Mouse (Mus musculus) liver, embryonic 16.5 days (tissue): Measurements from ENCODE around the gene Tmem125. TPM values are rescaled to one million over a fixed set of nuclear protein-coding genes. Genes with fewer than 3 reads are reported as not detected.
A peak's percentile ranks its signal among the peaks of the same experiment; 100 is the strongest.
"Not testable (repeated sequence)": the region's sequence is repeated elsewhere in the genome, so short reads cannot be mapped to it uniquely, and the experiment has no call there.

Source experiments
- ATAC-seq: fragments of 200-750 bp; cut with Nextera tagmentation; 2 replicates; pipeline ENCODE4 v1.8.0; 2017; ENCODE audit warnings: low read depth, mild to moderate bottlenecking, moderate number of reproducible peaks, moderate library complexity
- H3K27ac ChIP-seq: fragments of 300-500 bp; sonication (generic); 2 replicates; pipeline ENCODE4 v1.5.1; 2014; ENCODE audit warnings: mild to moderate bottlenecking, low read length
- H3K27me3 ChIP-seq: fragments of 300-500 bp; sonication (generic); 2 replicates; pipeline ENCODE4 v1.6.1; 2014; ENCODE audit warnings: low read depth, low read length, mixed read lengths; ENCODE audit not compliant: control insufficient read depth, insufficient read depth
- H3K36me3 ChIP-seq: fragments of 300-500 bp; sonication (generic); 2 replicates; pipeline ENCODE4 v1.6.1; 2014; ENCODE audit warnings: mild to moderate bottlenecking; ENCODE audit not compliant: control insufficient read depth, insufficient read depth
- H3K4me1 ChIP-seq: fragments of 300-500 bp; sonication (generic); 2 replicates; pipeline ENCODE4 v1.6.1; 2014; ENCODE audit warnings: low read depth, low read length, mixed read lengths; ENCODE audit not compliant: control insufficient read depth
- H3K4me2 ChIP-seq: fragments of 300-500 bp; sonication (generic); 2 replicates; pipeline ENCODE4 v1.6.1; 2014; ENCODE audit warnings: low read depth, low read length, mixed read lengths
- H3K4me3 ChIP-seq: fragments of 300-500 bp; sonication (generic); 2 replicates; pipeline ENCODE4 v1.5.1; 2014; ENCODE audit warnings: low read depth, mild to moderate bottlenecking, low read length
- H3K9ac ChIP-seq: fragments of 300-500 bp; sonication (generic); 2 replicates; pipeline ENCODE4 v1.6.1; 2014; ENCODE audit warnings: low read depth, low read length
- H3K9me3 ChIP-seq: fragments of 300-500 bp; sonication (generic); replicated peaks from 2 replicates; pipeline ENCODE4 v1.6.1; 2016; ENCODE audit warnings: low read length; ENCODE audit not compliant: control insufficient read depth
- WGBS: fragments of 180-500 bp; shearing (Covaris S2); extraction: QIAGEN DNeasy Blood & Tissue Kit; methylation state at CpG from one replicate; pipeline ENCODE4 v1.1.7; 2014; ENCODE audit not compliant: insufficient replicate concordance; 5-methylcytosine and 5-hydroxymethylcytosine counted together
- polyA plus RNA-seq: library from polyadenylated mRNA; unstranded; fragments of >200 nt; fragmentation: Nextera tagmentation; extraction: Ambion mirVana; gene quantifications from 2 replicates; pipeline ENCODE4 v1.2.1, GENCODE M21; 2015

Gene Tmem125
- polyA plus RNA-seq, 1 experiment from 2014 or later: 3.2 TPM

GRCm38 (mm10) chr4:118568709-118569108, 24.9 kb upstream of the Tmem125 start:
- Histone ChIP-seq H3K27ac (peak overlapping the region; percentile 56; the same call in 1 of the 2 replicates), H3K27me3 (peaks cover 3% of the 10 kb centered on the region; the same call in 1 of the 2 replicates), H3K4me3 (peak overlapping the region; percentile 30), H3K4me2 (no peak overlapping the region), H3K9me3 (no peaks in the 10 kb centered on the region; the same call in 1 of the 2 replicates), H3K36me3 (no peaks in the 10 kb centered on the region), H3K9ac (no peak overlapping the region), H3K4me1 (no peaks in the 10 kb centered on the region)
- 26% methylated on average over 10 of the region's 10 CpGs for WGBS
- ATAC-seq: peak; percentile 94

GRCm38 (mm10) chr4:118566161-118566676, 22.4 kb upstream of the Tmem125 start:
- Histone ChIP-seq H3K4me2 (no peak overlapping the region), H3K27ac (no peak overlapping the region), H3K9me3 (no peaks in the 10 kb centered on the region; the same call in 1 of the 2 replicates), H3K27me3 (no peaks in the 10 kb centered on the region; the same call in 1 of the 2 replicates), H3K36me3 (no peaks in the 10 kb centered on the region), H3K4me1 (no peaks in the 10 kb centered on the region), H3K9ac (no peak overlapping the region), H3K4me3 (no peak overlapping the region)
- ATAC-seq: no peak
- WGBS: 26% methylated on average over 7 of the region's 7 CpGs

GRCm38 (mm10) chr4:118564926-118565279, 21.1 kb upstream of the Tmem125 start:
- H3K27ac ChIP-seq: no peak overlapping the region
- H3K4me1 ChIP-seq: no peaks in the 10 kb centered on the region
- no peaks in the 10 kb centered on the region for H3K36me3 ChIP-seq
- H3K4me3 ChIP-seq: no peak overlapping the region
- WGBS: 69% methylated on average over 3 of the region's 3 CpGs
- H3K9me3 ChIP-seq: no peaks in the 10 kb centered on the region; the same call in 1 of the 2 replicates
- ATAC-seq: no peak
- no peaks in the 10 kb centered on the region; the same call in 1 of the 2 replicates for H3K27me3 ChIP-seq
- H3K4me2 ChIP-seq: no peak overlapping the region
- H3K9ac ChIP-seq: no peak overlapping the region

- no peak overlapping the region for H3K4me3 ChIP-seq
- no peaks in the 10 kb centered on the region for H3K36me3 ChIP-seq
- H3K9ac ChIP-seq: no peak overlapping the region
- no peaks in the 10 kb centered on the region; the same call in 1 of the 2 replicates for H3K9me3 ChIP-seq
- H3K4me2 ChIP-seq: no peak overlapping the region
- ATAC-seq: no peak
- H3K27ac ChIP-seq: no peak overlapping the region
- no peaks in the 10 kb centered on the region for H3K4me1 ChIP-seq
- no peaks in the 10 kb centered on the region for H3K27me3 ChIP-seq
- WGBS: 69% methylated on average over 13 of the region's 13 CpGs
These were observed 20.4 kb upstream of the Tmem125 start for GRCm38 (mm10) chr4:118564062-118564925.

- no peaks in the 10 kb centered on the region for H3K4me1 ChIP-seq
- H3K4me2 ChIP-seq: no peak overlapping the region
- no peaks in the 10 kb centered on the region for H3K36me3 ChIP-seq
- ATAC-seq: no peak
- H3K27ac ChIP-seq: no peak overlapping the region
- WGBS: 63% methylated on average over 3 of the region's 3 CpGs
- H3K9ac ChIP-seq: no peak overlapping the region
- no peak overlapping the region for H3K4me3 ChIP-seq
- no peaks in the 10 kb centered on the region for H3K9me3 ChIP-seq
- no peaks in the 10 kb centered on the region for H3K27me3 ChIP-seq
These were observed 9.3 kb upstream of the Tmem125 start for GRCm38 (mm10) chr4:118553039-118553649.

GRCm38 (mm10) chr4:118548130-118548480, 4.3 kb upstream of the Tmem125 start:
- WGBS: 65% methylated on average over 10 of the region's 10 CpGs
- not testable (repeated sequence) for H3K9ac ChIP-seq, H3K27me3 ChIP-seq, H3K36me3 ChIP-seq, H3K4me3 ChIP-seq, H3K27ac ChIP-seq, ATAC-seq, H3K9me3 ChIP-seq, H3K4me2 ChIP-seq, H3K4me1 ChIP-seq

- H3K4me1 ChIP-seq, H3K9me3 ChIP-seq, H3K27ac ChIP-seq, H3K9ac ChIP-seq, H3K27me3 ChIP-seq, H3K36me3 ChIP-seq, H3K4me3 ChIP-seq, ATAC-seq, H3K4me2 ChIP-seq: not testable (repeated sequence)
- WGBS: 70% methylated on average over 22 of the region's 23 CpGs
These were observed 3.7 kb upstream of the Tmem125 start for GRCm38 (mm10) chr4:118547424-118548129.

- peak; percentile 75 for ATAC-seq
- peak overlapping the region; percentile 53; the same call in 1 of the 2 replicates for H3K4me2 ChIP-seq
- peak overlapping the region; percentile 28 for H3K9ac ChIP-seq
- H3K4me1 ChIP-seq: no peaks in the 10 kb centered on the region
- 58% methylated on average over 14 of the region's 14 CpGs for WGBS
- H3K4me3 ChIP-seq: peak overlapping the region; percentile 50
- H3K36me3 ChIP-seq: no peaks in the 10 kb centered on the region
- H3K27ac ChIP-seq: peak overlapping the region; percentile 79
- no peaks in the 10 kb centered on the region for H3K27me3 ChIP-seq
- H3K9me3 ChIP-seq: no peaks in the 10 kb centered on the region
These were observed 740 bp upstream of the Tmem125 start for GRCm38 (mm10) chr4:118544441-118545127.
